Mouse (Mus musculus) liver, postnatal 0 days (tissue): ENCODE measurements around the gene Sptbn4. TPM values are rescaled to one million over a fixed set of nuclear protein-coding genes. Genes with fewer than 3 reads are reported as not detected.

ENCODE experiments used
- ATAC-seq: fragments of 200-750 bp; cut with Nextera tagmentation; 2 replicates; pipeline ENCODE4 v1.8.0; 2017; ENCODE audit warnings: mild to moderate bottlenecking, moderate library complexity
- DNase-seq: peaks from one replicate; pipeline ENCODE4 v3.0.0-alpha.2; 2016
- H3K27ac ChIP-seq: fragments of 300-500 bp; sonication (generic); 2 replicates; pipeline ENCODE4 v1.5.1; 2014; ENCODE audit warnings: antibody characterized with exemption, moderate library complexity, mild to moderate bottlenecking, low read depth
- H3K27me3 ChIP-seq: fragments of 300-500 bp; sonication (generic); 2 replicates; pipeline ENCODE4 v1.6.1; 2014; ENCODE audit warnings: low read length, control low read depth, mixed read lengths; ENCODE audit not compliant: insufficient read depth
- H3K36me3 ChIP-seq: fragments of 300-500 bp; sonication (generic); replicated peaks from 2 replicates; pipeline ENCODE4 v1.6.1; 2014; ENCODE audit warnings: mild to moderate bottlenecking, control low read depth, low read length, moderate library complexity, mixed read lengths; ENCODE audit not compliant: insufficient read depth
- H3K4me1 ChIP-seq: fragments of 300-500 bp; sonication (generic); 2 replicates; pipeline ENCODE4 v1.6.1; 2014; ENCODE audit warnings: antibody characterized with exemption, mild to moderate bottlenecking, control low read depth; ENCODE audit not compliant: insufficient read depth
- H3K4me2 ChIP-seq: fragments of 300-500 bp; sonication (generic); 2 replicates; pipeline ENCODE4 v1.6.1; 2014; ENCODE audit warnings: low read depth, mild to moderate bottlenecking, low read length, moderate library complexity, mixed read lengths
- H3K4me3 ChIP-seq: fragments of 300-500 bp; sonication (generic); 2 replicates; pipeline ENCODE4 v1.5.1; 2014; ENCODE audit warnings: low read depth, low read length
- H3K9ac ChIP-seq: fragments of 300-500 bp; sonication (generic); replicated peaks from 2 replicates; pipeline ENCODE4 v1.6.1; 2014; ENCODE audit warnings: mild to moderate bottlenecking, moderate library complexity
- H3K9me3 ChIP-seq: fragments of 300-500 bp; sonication (generic); 2 replicates; pipeline ENCODE4 v1.6.1; 2016; ENCODE audit warnings: mild to moderate bottlenecking, control low read depth, low read length, mixed read lengths
- CTCF ChIP-seq: sonication (generic); IDR thresholded peaks from 2 replicates; pipeline ENCODE4 v1.5.1; 2016; ENCODE audit warnings: antibody characterized with exemption, low read depth
- EP300 ChIP-seq: IDR thresholded peaks from 2 replicates; pipeline ENCODE4 v1.6.1; 2016; ENCODE audit warnings: antibody characterized with exemption, low read depth, mild to moderate bottlenecking
- WGBS: fragments of 180-500 bp; shearing (Covaris S2); extraction: QIAGEN DNeasy Blood & Tissue Kit; methylation state at CpG from one replicate; pipeline ENCODE4 v1.1.7; 2014; ENCODE audit not compliant: insufficient replicate concordance; 5-methylcytosine and 5-hydroxymethylcytosine counted together
- polyA plus RNA-seq: library from polyadenylated mRNA; unstranded; fragments of >200 nt; fragmentation: Nextera tagmentation; extraction: Ambion mirVana; gene quantifications from 2 replicates; pipeline ENCODE4 v1.2.1, GENCODE M21; 2015

Gene Sptbn4
- polyA plus RNA-seq, 1 experiment from 2014 or later: 0.02 TPM

DNA sequence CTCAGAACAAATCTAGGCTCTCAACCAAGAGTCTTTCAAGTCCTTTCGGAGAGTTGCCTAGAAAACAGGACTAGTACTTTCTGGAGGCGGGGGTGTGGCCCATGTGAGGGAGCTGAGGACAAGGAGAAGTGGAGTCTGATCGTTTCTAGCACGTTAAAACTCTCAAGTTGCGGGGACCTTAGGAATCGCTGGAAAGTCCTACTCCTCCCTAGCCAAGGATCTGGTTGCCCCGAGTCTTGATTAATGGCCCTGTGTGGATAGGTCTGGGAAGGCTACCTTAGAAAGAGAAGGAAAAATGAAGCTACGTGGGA lies 116.0 kb downstream of the Sptbn4 start:
- peaks cover 18% of the 10 kb centered on the region for H3K4me1 ChIP-seq
- TF ChIP-seq EP300: no peak
- no peak for TF ChIP-seq CTCF
- peak overlapping the region; percentile 71 for H3K4me2 ChIP-seq
- ATAC-seq: no peak
- H3K27me3 ChIP-seq: peaks cover 96% of the 10 kb centered on the region
- no peaks in the 10 kb centered on the region for H3K9me3 ChIP-seq
- 4% methylated on average over 8 of the region's 8 CpGs for WGBS
- H3K36me3 ChIP-seq: no peaks in the 10 kb centered on the region
- H3K9ac ChIP-seq: no peak overlapping the region
- H3K27ac ChIP-seq: peak overlapping the region; percentile 46
- H3K4me3 ChIP-seq: peak overlapping the region; percentile 43
- no peak for DNase-seq

GRCm38 (mm10) chr7:27330709-27331540 lies 116.6 kb downstream of the Sptbn4 start:
- WGBS: under 1% methylated on average over 39 of the region's 39 CpGs
- H3K4me2 ChIP-seq: peak overlapping the region; percentile 71
- no peaks in the 10 kb centered on the region for H3K36me3 ChIP-seq
- H3K9me3 ChIP-seq: no peaks in the 10 kb centered on the region
- H3K27ac ChIP-seq: peak overlapping the region; percentile 46
- TF ChIP-seq EP300: no peak
- H3K4me1 ChIP-seq: peaks cover 18% of the 10 kb centered on the region
- peaks cover 96% of the 10 kb centered on the region for H3K27me3 ChIP-seq
- DNase-seq: peak; percentile 89
- H3K9ac ChIP-seq: peak overlapping the region; percentile 18; the same call in 1 of the 2 replicates
- ATAC-seq: peak; percentile 61
- H3K4me3 ChIP-seq: peak overlapping the region; percentile 43

GRCm38 (mm10) chr7:27329981-27330380 lies 117.5 kb downstream of the Sptbn4 start:
- Histone ChIP-seq H3K4me2 (peak overlapping the region; percentile 71), H3K36me3 (no peaks in the 10 kb centered on the region), H3K27me3 (peaks cover 95% of the 10 kb centered on the region), H3K4me1 (peaks cover 21% of the 10 kb centered on the region), H3K27ac (no peak overlapping the region), H3K9me3 (no peaks in the 10 kb centered on the region), H3K4me3 (peak overlapping the region; percentile 43; the same call in 1 of the 2 replicates), H3K9ac (no peak overlapping the region)
- no peak for ATAC-seq
- no peak for TF ChIP-seq EP300
- no peak for TF ChIP-seq CTCF
- no peak for DNase-seq
- 21% methylated on average over 17 of the region's 17 CpGs for WGBS

- Histone ChIP-seq H3K4me3 (peak overlapping the region; percentile 8; the same call in 1 of the 2 replicates), H3K27ac (no peak overlapping the region), H3K4me1 (peaks cover 21% of the 10 kb centered on the region), H3K9ac (no peak overlapping the region), H3K9me3 (no peaks in the 10 kb centered on the region), H3K36me3 (no peaks in the 10 kb centered on the region), H3K4me2 (peak overlapping the region; percentile 35), H3K27me3 (peaks cover 95% of the 10 kb centered on the region)
- 3% methylated on average over 45 of the region's 45 CpGs for WGBS
- ATAC-seq (peak; percentile 29), DNase-seq (peak; percentile 87)
- TF ChIP-seq CTCF: peak; percentile 79
- TF ChIP-seq EP300: no peak
These were observed 118.0 kb downstream of the Sptbn4 start for GRCm38 (mm10) chr7:27329326-27329947.

- no peak for ATAC-seq
- H3K27me3 ChIP-seq: peaks cover 89% of the 10 kb centered on the region
These were observed 118.8 kb downstream of the Sptbn4 start for GRCm38 (mm10) chr7:27328648-27329047.

DNA sequence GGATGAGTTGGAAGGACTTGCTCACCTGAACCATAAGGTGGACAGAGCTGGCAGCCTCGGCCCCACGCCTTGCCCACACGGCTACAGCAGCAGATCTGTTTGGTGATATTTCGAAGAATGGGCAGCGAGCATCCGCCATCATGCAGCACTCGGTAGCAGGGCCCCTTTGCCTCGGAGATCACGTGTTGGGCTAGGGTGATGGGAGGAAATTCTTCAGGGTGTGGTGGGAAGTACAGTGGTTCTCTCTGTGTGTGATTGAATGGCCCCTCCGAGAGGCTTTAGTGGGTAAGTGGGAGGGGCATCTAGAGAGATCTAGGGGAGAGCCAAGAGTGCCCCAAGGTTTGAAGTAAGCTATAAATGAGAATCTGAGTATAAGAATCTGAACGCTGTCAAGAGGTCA lies 119.3 kb downstream of the Sptbn4 start:
- DNase-seq (no peak), ATAC-seq (no peak)
- Histone ChIP-seq H3K27ac (no peak overlapping the region), H3K36me3 (no peaks in the 10 kb centered on the region), H3K4me1 (peaks cover 21% of the 10 kb centered on the region), H3K9me3 (no peaks in the 10 kb centered on the region), H3K4me3 (no peak overlapping the region), H3K4me2 (no peak overlapping the region), H3K27me3 (peaks cover 86% of the 10 kb centered on the region), H3K9ac (no peak overlapping the region)
- WGBS: 68% methylated on average over 11 of the region's 11 CpGs
- TF ChIP-seq CTCF (no peak), EP300 (no peak)

More at GRCm38 (mm10) chr7:27328648-27329047, 118.8 kb downstream of the Sptbn4 start:
- Histone ChIP-seq H3K4me2 (no peak overlapping the region), H3K36me3 (no peaks in the 10 kb centered on the region), H3K4me1 (peaks cover 21% of the 10 kb centered on the region), H3K9me3 (no peaks in the 10 kb centered on the region), H3K27ac (no peak overlapping the region), H3K4me3 (no peak overlapping the region), H3K9ac (no peak overlapping the region)
- WGBS: 47% methylated on average over 16 of the region's 16 CpGs
- TF ChIP-seq CTCF: no peak
- DNase-seq: no peak
